Mouse (Mus musculus) embryonic facial prominence, embryonic 12.5 days (tissue): ENCODE data around the gene Rpl3. TPM values are rescaled to one million over a fixed set of nuclear protein-coding genes. Genes with fewer than 3 reads are reported as not detected.

Experiments used
- ATAC-seq: fragments of 200-750 bp; cut with Nextera tagmentation; 2 replicates; pipeline ENCODE4 v1.8.0; 2017; ENCODE audit not compliant: insufficient number of reproducible peaks, insufficient read depth, low FRiP score, low TSS enrichment
- H3K27ac ChIP-seq: fragments of 300-500 bp; sonication (generic); 2 replicates; pipeline ENCODE4 v1.5.1; 2016; ENCODE audit warnings: mild to moderate bottlenecking
- H3K27me3 ChIP-seq: fragments of 300-500 bp; sonication (generic); 2 replicates; pipeline ENCODE4 v1.6.1; 2016; ENCODE audit warnings: mild to moderate bottlenecking, moderate library complexity
- H3K36me3 ChIP-seq: fragments of 300-500 bp; sonication (generic); 2 replicates; pipeline ENCODE4 v1.6.1; 2016; ENCODE audit warnings: mild to moderate bottlenecking
- H3K4me1 ChIP-seq: fragments of 300-500 bp; sonication (generic); 2 replicates; pipeline ENCODE4 v1.6.1; 2016
- H3K4me2 ChIP-seq: fragments of 300-500 bp; sonication (generic); replicated peaks from 2 replicates; pipeline ENCODE4 v1.6.1; 2016; ENCODE audit warnings: mild to moderate bottlenecking, moderate library complexity
- H3K4me3 ChIP-seq: fragments of 300-500 bp; sonication (generic); 2 replicates; pipeline ENCODE4 v1.5.1; 2016; ENCODE audit warnings: mild to moderate bottlenecking
- H3K9ac ChIP-seq: fragments of 300-500 bp; sonication (generic); 2 replicates; pipeline ENCODE4 v1.6.1; 2016; ENCODE audit warnings: mild to moderate bottlenecking, moderate library complexity
- H3K9me3 ChIP-seq: fragments of 300-500 bp; sonication (generic); 2 replicates; pipeline ENCODE4 v1.6.1; 2016; ENCODE audit warnings: mild to moderate bottlenecking, moderate library complexity
- WGBS: fragments of 180-500 bp; shearing (Covaris S2); methylation state at CpG from one replicate; pipeline ENCODE4 v1.1.7; 2016; 5-methylcytosine and 5-hydroxymethylcytosine counted together
- polyA plus RNA-seq: library from polyadenylated mRNA; unstranded; fragments of >200 nt; fragmentation: Nextera tagmentation; extraction: Ambion mirVana; gene quantifications from 2 replicates; pipeline ENCODE4 v1.2.1, GENCODE M21; 2016

The Rpl3 gene
- polyA plus RNA-seq, 1 experiment from 2014 or later: 1,004 TPM

- Histone ChIP-seq H3K4me3 (no peak overlapping the region), H3K4me1 (no peaks in the 10 kb centered on the region), H3K4me2 (no peak overlapping the region), H3K27ac (no peak overlapping the region), H3K27me3 (no peaks in the 10 kb centered on the region), H3K9me3 (no peaks in the 10 kb centered on the region), H3K9ac (no peak overlapping the region), H3K36me3 (no peaks in the 10 kb centered on the region)
- no peak for ATAC-seq
- 44% methylated on average over 2 of the region's 2 CpGs for WGBS
Observed at GRCm38 (mm10) chr15:80112499-80112898, 20.8 kb upstream of the Rpl3 start.

GRCm38 (mm10) chr15:80111436-80111835 lies 19.8 kb upstream of the Rpl3 start:
- Histone ChIP-seq H3K9me3 (no peaks in the 10 kb centered on the region), H3K36me3 (no peaks in the 10 kb centered on the region), H3K27ac (no peak overlapping the region), H3K4me3 (no peak overlapping the region), H3K4me1 (no peaks in the 10 kb centered on the region), H3K27me3 (no peaks in the 10 kb centered on the region), H3K9ac (no peak overlapping the region), H3K4me2 (no peak overlapping the region)
- 77% methylated on average over 12 of the region's 12 CpGs for WGBS
- ATAC-seq: no peak

- Histone ChIP-seq H3K27me3 (no peaks in the 10 kb centered on the region), H3K4me3 (no peak overlapping the region), H3K4me2 (no peak overlapping the region), H3K36me3 (no peaks in the 10 kb centered on the region), H3K9me3 (no peaks in the 10 kb centered on the region), H3K9ac (no peak overlapping the region), H3K27ac (no peak overlapping the region), H3K4me1 (no peaks in the 10 kb centered on the region)
- WGBS: 89% methylated on average over 3 of the region's 3 CpGs
- ATAC-seq: no peak
Observed at GRCm38 (mm10) chr15:80107575-80107974, 15.9 kb upstream of the Rpl3 start.

GRCm38 (mm10) chr15:80107143-80107542 lies 15.5 kb upstream of the Rpl3 start:
- 95% methylated on average over 8 of the region's 8 CpGs for WGBS
- H3K4me1 ChIP-seq: no peaks in the 10 kb centered on the region
- H3K9me3 ChIP-seq: no peaks in the 10 kb centered on the region
- no peak overlapping the region for H3K4me3 ChIP-seq
- H3K27me3 ChIP-seq: no peaks in the 10 kb centered on the region
- H3K27ac ChIP-seq: no peak overlapping the region
- H3K9ac ChIP-seq: no peak overlapping the region
- ATAC-seq: no peak
- H3K4me2 ChIP-seq: no peak overlapping the region
- no peaks in the 10 kb centered on the region for H3K36me3 ChIP-seq

GRCm38 (mm10) chr15:80105490-80106410 lies 14.1 kb upstream of the Rpl3 start:
- H3K36me3 ChIP-seq: no peaks in the 10 kb centered on the region
- no peak overlapping the region for H3K27ac ChIP-seq
- H3K4me1 ChIP-seq: 0 out of 2 replicates have a peak, but pooled peaks cover 6% of the 10 kb centered on the region
- no peak for ATAC-seq
- no peak overlapping the region for H3K9ac ChIP-seq
- no peak overlapping the region for H3K4me3 ChIP-seq
- WGBS: 70% methylated on average over 12 of the region's 12 CpGs
- H3K27me3 ChIP-seq: no peaks in the 10 kb centered on the region
- no peak overlapping the region for H3K4me2 ChIP-seq
- H3K9me3 ChIP-seq: no peaks in the 10 kb centered on the region

GRCm38 (mm10) chr15:80102495-80102894 lies 10.8 kb upstream of the Rpl3 start:
- no peak for ATAC-seq
- H3K9ac ChIP-seq: no peak overlapping the region
- H3K36me3 ChIP-seq: no peaks in the 10 kb centered on the region
- H3K9me3 ChIP-seq: no peaks in the 10 kb centered on the region
- H3K27me3 ChIP-seq: peaks cover 8% of the 10 kb centered on the region; the same call in 1 of the 2 replicates
- peaks cover 19% of the 10 kb centered on the region; the same call in 1 of the 2 replicates for H3K4me1 ChIP-seq
- no peak overlapping the region for H3K4me2 ChIP-seq
- H3K4me3 ChIP-seq: no peak overlapping the region
- WGBS: 88% methylated on average over 6 of the region's 6 CpGs
- no peak overlapping the region for H3K27ac ChIP-seq

GRCm38 (mm10) chr15:80101503-80101902 lies 9.8 kb upstream of the Rpl3 start:
- no peak overlapping the region for H3K9ac ChIP-seq
- 56% methylated on average over 6 of the region's 6 CpGs for WGBS
- no peaks in the 10 kb centered on the region for H3K9me3 ChIP-seq
- H3K36me3 ChIP-seq: no peaks in the 10 kb centered on the region
- peaks cover 8% of the 10 kb centered on the region; the same call in 1 of the 2 replicates for H3K27me3 ChIP-seq
- peaks cover 24% of the 10 kb centered on the region for H3K4me1 ChIP-seq
- no peak overlapping the region for H3K4me3 ChIP-seq
- no peak for ATAC-seq
- no peak overlapping the region for H3K27ac ChIP-seq
- no peak overlapping the region for H3K4me2 ChIP-seq

GRCm38 (mm10) chr15:80100871-80101270 lies 9.2 kb upstream of the Rpl3 start:
- H3K4me1 ChIP-seq: peaks cover 24% of the 10 kb centered on the region

GRCm38 (mm10) chr15:80100196-80100595 lies 8.5 kb upstream of the Rpl3 start:
- whole genome bisulfite sequencing: 76% methylated on average over 3 of the region's 3 CpGs
- H3K27me3 ChIP-seq: peaks cover 18% of the 10 kb centered on the region; the same call in 1 of the 2 replicates
- H3K9me3 ChIP-seq: no peaks in the 10 kb centered on the region
- H3K27ac ChIP-seq: no peak overlapping the region
- H3K9ac ChIP-seq: no peak overlapping the region
- H3K4me1 ChIP-seq: peaks cover 24% of the 10 kb centered on the region
- no peak overlapping the region for H3K4me2 ChIP-seq
- H3K4me3 ChIP-seq: no peak overlapping the region
- no peaks in the 10 kb centered on the region for H3K36me3 ChIP-seq
- ATAC-seq: no peak

More at GRCm38 (mm10) chr15:80100871-80101270, 9.2 kb upstream of the Rpl3 start:
- Histone ChIP-seq H3K4me2 (no peak overlapping the region), H3K27ac (no peak overlapping the region), H3K9me3 (no peaks in the 10 kb centered on the region), H3K27me3 (peaks cover 13% of the 10 kb centered on the region; the same call in 1 of the 2 replicates), H3K9ac (no peak overlapping the region), H3K4me3 (no peak overlapping the region), H3K36me3 (no peaks in the 10 kb centered on the region)
- 90% methylated on average over 10 of the region's 10 CpGs for WGBS
- ATAC-seq: no peak

- Histone ChIP-seq H3K9ac (no peak overlapping the region), H3K27ac (no peak overlapping the region), H3K4me1 (peaks cover 24% of the 10 kb centered on the region), H3K27me3 (peaks cover 18% of the 10 kb centered on the region; the same call in 1 of the 2 replicates), H3K9me3 (no peaks in the 10 kb centered on the region), H3K36me3 (no peaks in the 10 kb centered on the region), H3K4me3 (no peak overlapping the region), H3K4me2 (no peak overlapping the region)
- WGBS: 74% methylated on average over 3 of the region's 3 CpGs
- no peak for ATAC-seq
Observed at GRCm38 (mm10) chr15:80099477-80099876, 7.8 kb upstream of the Rpl3 start.

- H3K36me3 ChIP-seq: no peaks in the 10 kb centered on the region
- no peaks in the 10 kb centered on the region for H3K9me3 ChIP-seq
- peaks cover 21% of the 10 kb centered on the region for H3K27me3 ChIP-seq
- H3K4me3 ChIP-seq: no peak overlapping the region
- ATAC-seq: no peak
- H3K27ac ChIP-seq: no peak overlapping the region
- H3K4me2 ChIP-seq: no peak overlapping the region
- peaks cover 24% of the 10 kb centered on the region for H3K4me1 ChIP-seq
- H3K9ac ChIP-seq: no peak overlapping the region
- 42% methylated on average over 9 of the region's 9 CpGs for WGBS
Observed at GRCm38 (mm10) chr15:80098809-80099208, 7.1 kb upstream of the Rpl3 start.

GRCm38 (mm10) chr15:80097999-80098461 lies 6.4 kb upstream of the Rpl3 start:
- WGBS: 33% methylated on average over 8 of the region's 8 CpGs
- no peak for ATAC-seq
- peaks cover 24% of the 10 kb centered on the region for H3K4me1 ChIP-seq
- H3K27ac ChIP-seq: no peak overlapping the region
- no peaks in the 10 kb centered on the region for H3K36me3 ChIP-seq
- H3K9me3 ChIP-seq: no peaks in the 10 kb centered on the region
- H3K4me3 ChIP-seq: no peak overlapping the region
- H3K4me2 ChIP-seq: no peak overlapping the region
- no peak overlapping the region for H3K9ac ChIP-seq
- H3K27me3 ChIP-seq: peaks cover 29% of the 10 kb centered on the region
